Mouse (Mus musculus) thymus, postnatal 25 days (tissue): Measurements from ENCODE around the gene Klk8.

ENCODE experiments used
- DNase-seq: peaks from one replicate; pipeline ENCODE4 v3.0.0; 2022

Klk8 gene

DNA sequence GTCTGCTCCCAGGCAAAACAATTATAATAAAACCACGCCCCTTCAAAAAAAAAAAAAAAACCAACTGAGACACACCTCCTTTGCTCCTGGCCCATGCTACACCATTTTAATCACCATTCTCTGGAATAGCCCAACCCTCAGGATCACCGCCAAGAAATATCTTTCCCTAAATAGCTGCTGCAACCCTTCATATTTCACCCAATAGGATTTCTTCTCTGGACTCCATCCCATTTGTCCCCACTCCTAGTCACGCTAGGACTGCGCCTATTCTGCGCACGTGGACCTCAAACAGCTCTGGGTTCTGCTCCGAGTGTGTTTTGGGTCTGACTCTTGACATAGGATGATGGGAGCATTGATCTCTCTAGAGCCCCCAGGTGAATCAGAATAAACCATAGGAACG lies 1.0 kb upstream of the Klk8 start:
- DNase-seq: no peak

DNA sequence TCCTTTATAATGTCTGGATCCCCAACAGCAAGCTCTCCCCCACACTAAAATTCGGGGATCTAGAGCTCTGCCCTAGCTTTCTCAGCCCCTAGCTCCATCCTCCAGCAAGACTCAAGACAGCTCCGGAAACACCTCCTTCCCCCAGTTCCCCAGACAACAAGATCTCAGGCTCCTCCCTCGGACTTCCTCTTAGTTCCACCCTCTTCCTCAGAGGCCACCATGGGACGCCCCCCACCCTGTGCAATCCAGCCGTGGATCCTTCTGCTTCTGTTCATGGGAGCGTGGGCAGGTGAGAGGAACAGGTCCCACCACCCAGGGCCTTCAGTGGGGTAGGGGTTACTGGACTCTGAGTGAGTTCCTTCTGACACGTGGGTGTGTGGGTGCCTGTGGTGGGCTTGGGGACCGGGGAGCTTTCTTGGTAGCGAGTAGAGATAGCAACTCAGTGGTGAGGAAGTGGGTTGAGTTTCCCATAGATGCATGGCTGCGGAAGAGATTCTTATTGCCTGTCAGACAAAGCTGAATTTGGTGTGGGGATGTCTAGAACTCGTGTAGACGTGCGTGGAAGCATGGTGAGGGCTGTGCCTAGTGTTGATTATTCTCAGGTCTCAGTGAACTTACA lies 576 bp downstream of the Klk8 start:
- DNase-seq: peak; percentile 57

DNA sequence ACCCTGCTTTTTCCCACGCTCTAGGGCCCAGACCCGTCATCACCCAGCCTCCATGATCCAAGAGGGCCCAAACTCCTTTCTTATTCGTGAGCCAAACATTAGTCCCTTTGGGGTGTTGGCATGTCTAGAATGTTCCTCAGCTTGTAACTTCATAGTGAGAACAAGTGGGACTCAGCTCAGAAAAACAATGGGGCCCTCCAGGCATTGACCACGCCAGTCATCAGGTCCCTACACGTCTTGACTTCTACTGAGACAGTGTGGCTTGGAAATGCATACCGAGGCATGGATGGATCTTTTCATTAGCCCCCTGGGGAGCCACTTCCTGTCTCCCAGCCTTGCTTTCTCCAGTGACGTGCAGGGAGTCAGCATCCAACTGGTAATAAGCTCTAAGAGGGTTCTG lies 2.5 kb downstream of the Klk8 start:
- DNase-seq: no peak

DNA sequence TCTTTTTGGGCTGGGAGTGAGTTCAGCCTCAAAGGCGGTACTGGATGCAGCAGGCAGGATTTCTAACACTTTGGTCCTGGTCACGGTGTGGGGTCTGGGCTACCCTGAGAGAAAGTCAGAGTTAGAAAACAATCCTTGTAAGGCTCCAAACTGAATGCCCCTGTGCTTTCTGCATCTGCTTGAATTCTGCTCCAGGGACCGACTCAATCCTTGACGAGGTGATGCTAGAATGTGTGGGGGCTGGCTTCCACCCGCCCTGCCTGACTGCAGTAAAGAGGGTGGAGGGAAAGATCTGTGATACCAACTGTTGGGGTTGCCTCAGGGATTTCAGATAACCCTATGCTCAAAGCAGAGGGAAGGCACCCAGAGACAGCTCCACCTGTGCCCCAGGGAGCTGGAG lies 13.6 kb downstream of the Klk8 start, which contains the start of gene Klk7:
Klk7 (plus strand) TSS at position 301 of the 400 bp plus-strand sequence.
- DNase-seq: no peak

DNA sequence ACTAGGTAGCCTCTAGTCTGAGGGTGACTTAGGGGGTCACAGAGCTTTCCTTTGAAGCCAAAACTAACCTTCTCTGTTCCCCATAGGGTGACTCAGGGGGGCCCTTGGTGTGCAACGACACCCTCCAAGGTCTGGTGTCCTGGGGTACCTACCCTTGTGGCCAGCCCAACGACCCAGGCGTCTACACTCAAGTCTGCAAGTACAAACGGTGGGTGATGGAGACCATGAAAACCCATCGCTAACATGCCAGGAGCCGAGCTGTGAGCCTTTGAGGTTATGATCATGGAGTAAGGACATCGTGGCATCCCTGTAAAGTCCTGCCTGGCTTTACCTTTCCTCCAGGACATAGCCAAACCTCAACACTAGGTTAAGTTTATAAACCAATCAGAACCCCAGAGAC lies 17.8 kb downstream of the Klk8 start:
- DNase-seq: no peak

DNA sequence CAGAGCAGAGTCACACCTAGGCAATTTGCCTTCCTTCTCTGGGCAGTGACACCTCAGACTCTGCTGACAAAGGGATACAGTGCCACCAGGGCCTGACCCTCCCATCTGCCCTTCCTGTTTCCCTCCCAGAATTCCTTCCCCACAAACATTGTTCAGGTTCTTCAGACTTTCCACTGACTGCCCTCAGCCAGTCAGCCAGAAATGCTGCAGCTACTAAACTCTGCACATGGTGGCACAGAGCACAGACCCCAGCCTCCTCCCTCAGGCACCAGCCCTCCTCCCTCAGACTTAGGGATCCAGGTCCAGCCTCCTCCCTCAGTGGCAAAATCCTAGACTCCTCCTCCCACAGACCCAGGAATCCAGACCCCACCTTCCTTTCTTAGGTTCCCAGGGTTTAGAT lies 19.4 kb downstream of the Klk8 start:
- DNase-seq: no peak

DNA sequence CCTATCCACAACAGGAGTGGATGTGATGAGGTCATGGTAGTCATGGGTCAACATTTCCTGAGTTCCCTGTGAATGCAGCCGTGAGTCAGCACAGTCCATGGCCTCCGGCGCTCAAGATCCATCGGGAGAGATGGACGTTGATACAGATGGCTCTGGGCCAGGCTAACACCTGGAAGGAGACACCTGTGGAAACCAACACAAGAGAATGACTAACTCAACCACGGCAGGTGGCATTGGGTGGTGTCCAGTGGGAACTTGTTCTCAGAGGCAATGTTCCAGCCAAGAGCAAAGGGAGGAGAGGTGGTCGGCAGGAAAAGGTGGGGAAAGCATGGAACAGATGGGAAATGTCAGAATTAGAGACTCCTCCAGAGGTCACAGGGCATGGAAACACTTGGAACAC lies 24.2 kb downstream of the Klk8 start:
- DNase-seq: no peak

DNA sequence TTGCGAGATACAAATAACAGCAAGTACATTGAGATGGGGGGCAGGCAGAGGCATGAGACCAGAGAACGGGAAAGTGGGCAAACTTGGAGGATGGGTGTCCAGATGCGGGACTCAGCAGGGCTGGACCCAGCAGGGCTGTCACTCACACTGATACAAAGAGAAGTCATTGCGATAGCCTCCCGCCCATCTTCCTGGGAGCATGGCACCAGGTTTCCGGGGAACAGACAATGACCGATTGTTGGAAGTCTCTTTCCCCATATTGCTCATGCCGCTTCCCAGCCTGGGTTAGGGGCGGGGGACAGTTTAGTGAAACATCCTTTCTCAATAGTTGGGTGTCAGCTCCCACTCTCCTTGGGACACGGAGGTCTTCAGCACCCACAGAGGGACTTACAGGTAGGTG lies 26.8 kb downstream of the Klk8 start, which contains the start of gene Klk6:
Klk6 (plus strand) TSS at position 301 of the 400 bp plus-strand sequence.
- no peak for DNase-seq

DNA sequence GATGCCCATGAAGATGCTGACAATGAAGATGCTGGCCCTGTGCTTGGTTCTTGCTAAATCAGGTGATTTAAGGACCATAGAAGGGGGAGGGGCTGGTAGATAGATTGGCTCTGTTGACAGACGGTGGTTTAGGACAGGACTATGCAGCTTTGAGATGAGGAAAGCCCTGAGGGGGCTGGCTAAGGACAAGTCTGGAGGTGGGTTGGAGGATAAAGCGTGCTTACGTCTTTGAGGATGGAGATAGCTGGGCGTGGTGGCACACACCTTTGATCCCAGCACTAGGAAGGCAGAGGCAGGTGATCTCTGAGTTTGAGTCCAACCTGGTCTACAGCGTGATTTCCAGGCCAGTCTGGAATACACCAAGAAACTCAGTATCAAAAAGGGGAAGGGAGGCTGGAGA lies 28.7 kb downstream of the Klk8 start:
- no peak for DNase-seq

DNA sequence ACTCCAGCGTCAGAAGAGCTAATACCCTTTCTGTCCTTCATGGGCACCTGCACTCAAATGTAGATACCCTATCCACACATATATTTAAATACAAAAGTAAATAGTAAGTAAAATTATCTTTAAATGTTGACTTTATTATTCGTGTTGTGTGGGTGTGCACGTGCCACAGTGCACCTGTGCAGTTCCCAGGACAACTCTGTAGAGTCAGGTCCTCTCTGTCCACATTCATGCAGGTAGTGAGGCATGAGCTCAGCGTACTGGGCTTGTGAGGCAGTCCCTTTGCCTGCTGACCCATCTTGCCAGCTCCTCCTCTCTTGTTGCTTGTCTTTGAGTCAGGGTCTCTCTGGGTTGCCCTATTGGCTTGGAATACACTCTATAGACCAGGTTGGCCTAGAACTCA lies 30.3 kb downstream of the Klk8 start:
- DNase-seq: no peak

DNA sequence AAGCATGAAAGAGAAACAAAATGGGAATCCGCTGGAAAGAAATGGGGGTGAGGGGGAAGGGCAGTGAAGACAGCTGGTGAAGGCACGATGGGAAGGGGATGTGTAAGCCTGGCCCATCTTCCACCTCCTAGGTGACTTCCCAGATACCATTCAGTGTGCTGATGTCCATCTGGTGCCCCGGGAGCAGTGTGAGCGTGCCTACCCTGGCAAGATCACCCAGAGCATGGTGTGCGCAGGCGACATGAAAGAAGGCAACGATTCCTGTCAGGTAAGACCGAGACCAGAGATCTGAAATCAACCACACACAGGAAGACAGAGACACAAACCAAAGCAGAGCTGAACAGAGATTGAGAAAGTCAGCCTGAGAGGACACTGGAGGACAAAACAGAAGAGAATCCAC lies 31.6 kb downstream of the Klk8 start:
- DNase-seq: no peak

DNA sequence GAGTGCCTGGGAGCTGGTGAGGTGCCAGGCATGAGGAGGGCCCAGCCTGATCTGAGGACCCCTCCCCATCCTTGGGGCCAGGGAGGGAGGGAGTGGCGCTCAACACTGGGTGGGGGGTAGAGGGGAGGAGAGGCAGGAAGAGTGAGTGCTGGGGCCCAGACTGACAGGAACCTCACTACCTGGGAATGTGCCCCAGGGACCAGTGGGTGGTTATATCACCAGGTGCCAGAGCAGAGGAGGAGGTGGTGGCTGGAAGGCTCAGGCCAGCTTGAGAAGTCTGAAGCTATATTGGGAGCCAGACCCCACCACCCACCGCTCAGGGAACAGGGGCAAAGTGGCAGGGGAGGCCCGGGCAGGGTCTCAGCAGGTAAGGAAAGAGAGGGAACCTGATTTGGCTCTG lies 44.3 kb downstream of the Klk8 start, which contains the start of gene Klk5:
Klk5 (plus strand) TSS at position 271 of the 400 bp plus-strand sequence.
- DNase-seq: no peak

DNA sequence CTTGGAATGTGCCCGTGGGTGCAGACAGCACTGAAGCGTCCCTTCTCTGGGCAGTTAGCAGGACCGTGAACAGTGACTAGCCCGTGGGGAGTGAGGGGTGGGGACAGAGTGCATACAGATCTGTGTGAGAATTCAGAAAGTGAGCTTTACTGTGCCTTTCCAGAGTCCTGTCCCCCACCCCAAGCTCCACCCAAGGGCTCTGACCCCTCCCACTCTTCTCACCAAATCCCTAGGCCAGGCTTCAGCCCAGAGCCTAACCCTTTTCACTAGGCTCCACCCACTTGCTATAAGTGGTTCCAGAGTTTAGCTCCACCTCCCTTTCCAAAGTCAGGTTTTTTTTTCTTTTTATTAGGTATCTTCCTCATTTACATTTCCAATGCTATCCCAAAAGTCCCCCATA lies 46.4 kb downstream of the Klk8 start:
- DNase-seq: no peak

DNA sequence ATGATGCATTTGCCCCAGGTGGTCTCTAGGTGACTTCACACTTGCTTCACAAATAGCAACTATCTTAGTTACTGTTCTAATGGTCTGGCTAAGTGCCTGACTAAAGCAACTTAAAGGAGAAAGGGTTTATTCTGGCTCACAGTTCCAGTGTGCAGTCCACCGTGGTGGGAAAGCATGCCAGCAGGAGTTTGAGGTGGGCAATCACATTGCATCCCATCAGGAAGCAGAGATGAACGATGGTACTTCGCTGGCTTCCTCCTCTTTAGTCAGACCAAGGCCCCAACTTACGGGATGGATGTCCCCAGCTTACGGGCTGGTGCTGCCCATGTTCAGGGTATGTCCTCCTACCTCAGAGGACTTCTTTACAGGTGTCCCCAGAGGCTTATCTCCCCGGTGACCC lies 54.2 kb downstream of the Klk8 start:
- DNase-seq: no peak
